Mouse (Mus musculus) lung, postnatal 0 days (tissue): ENCODE results near the gene Ifit2. TPM values are rescaled to one million over a fixed set of nuclear protein-coding genes. Genes with fewer than 3 reads are reported as not detected.
"Not testable (repeated sequence)": the region's sequence is repeated elsewhere in the genome, so short reads cannot be mapped to it uniquely, and the experiment has no call there.

Source experiments
- ATAC-seq: fragments of 200-750 bp; cut with Nextera tagmentation; 2 replicates; pipeline ENCODE4 v1.8.0; 2017; ENCODE audit warnings: moderate library complexity
- DNase-seq: peaks from one replicate; pipeline ENCODE4 v3.0.0-alpha.2; 2016; ENCODE audit warnings: low spot score
- H3K27ac ChIP-seq: fragments of 300-500 bp; sonication (generic); 2 replicates; pipeline ENCODE4 v1.5.1; 2014; ENCODE audit warnings: antibody characterized with exemption, mild to moderate bottlenecking, low read length, mixed read lengths
- H3K27me3 ChIP-seq: fragments of 300-500 bp; sonication (generic); replicated peaks from 2 replicates; pipeline ENCODE4 v1.6.1; 2014; ENCODE audit warnings: low read length, mixed read lengths; ENCODE audit not compliant: insufficient read depth
- H3K36me3 ChIP-seq: fragments of 300-500 bp; sonication (generic); 2 replicates; pipeline ENCODE4 v1.6.1; 2014; ENCODE audit warnings: low read length, mixed read lengths; ENCODE audit not compliant: insufficient read depth
- H3K4me1 ChIP-seq: fragments of 300-500 bp; sonication (generic); 2 replicates; pipeline ENCODE4 v1.6.1; 2014; ENCODE audit warnings: antibody characterized with exemption, low read depth, low read length, mixed read lengths; ENCODE audit not compliant: insufficient read depth
- H3K4me2 ChIP-seq: fragments of 300-500 bp; sonication (generic); replicated peaks from 2 replicates; pipeline ENCODE4 v1.6.1; 2014; ENCODE audit warnings: low read depth, mild to moderate bottlenecking, low read length, moderate library complexity, mixed read lengths
- H3K4me3 ChIP-seq: fragments of 300-500 bp; sonication (generic); 2 replicates; pipeline ENCODE4 v1.5.1; 2014; ENCODE audit warnings: low read depth, low read length
- H3K9ac ChIP-seq: fragments of 300-500 bp; sonication (generic); replicated peaks from 2 replicates; pipeline ENCODE4 v1.6.1; 2014; ENCODE audit warnings: low read depth, mild to moderate bottlenecking
- H3K9me3 ChIP-seq: fragments of 300-500 bp; sonication (generic); 2 replicates; pipeline ENCODE4 v1.6.1; 2016; ENCODE audit warnings: low read length, mixed read lengths
- CTCF ChIP-seq: IDR thresholded peaks from 2 replicates; pipeline ENCODE4 v1.5.1; 2016; ENCODE audit warnings: antibody characterized with exemption, mild to moderate bottlenecking
- EP300 ChIP-seq: IDR thresholded peaks from 2 replicates; pipeline ENCODE4 v1.6.1; 2016; ENCODE audit warnings: antibody characterized with exemption, mild to moderate bottlenecking, control low read depth
- WGBS: fragments of 180-500 bp; shearing (Covaris S2); extraction: QIAGEN DNeasy Blood & Tissue Kit; methylation state at CpG from one replicate; pipeline ENCODE4 v1.1.7; 2014; 5-methylcytosine and 5-hydroxymethylcytosine counted together
- polyA plus RNA-seq: library from polyadenylated mRNA; unstranded; fragments of >200 nt; fragmentation: Nextera tagmentation; extraction: Ambion mirVana; gene quantifications from 2 replicates; pipeline ENCODE4 v1.2.1, GENCODE M21; 2015

Gene Ifit2
- polyA plus RNA-seq, 1 experiment from 2014 or later = 9.1 TPM

DNA sequence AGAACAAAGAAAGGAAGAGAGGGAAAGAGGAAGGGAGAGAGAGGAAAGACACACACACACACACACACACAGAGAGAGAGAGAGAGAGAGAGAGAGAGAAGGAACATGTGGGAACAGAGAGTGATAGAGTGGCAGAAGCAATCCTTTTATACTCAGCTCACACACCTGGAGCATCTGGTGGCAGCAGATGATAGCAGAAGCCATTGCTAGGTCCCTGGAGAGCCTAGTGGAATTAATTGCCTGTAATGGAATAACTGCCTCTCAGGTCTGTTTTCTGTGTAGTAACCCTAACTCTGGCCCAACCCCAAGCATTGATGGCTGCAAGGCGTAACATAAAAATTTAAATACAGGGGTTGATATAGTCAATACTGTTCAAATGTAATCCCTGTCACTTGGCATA lies 20.6 kb downstream of the Ifit2 start:
- Histone ChIP-seq H3K9ac (no peak overlapping the region), H3K4me1 (peaks cover 8% of the 10 kb centered on the region; the same call in 1 of the 2 replicates), H3K27ac (no peak overlapping the region), H3K9me3 (no peaks in the 10 kb centered on the region), H3K4me2 (no peak overlapping the region), H3K27me3 (no peaks in the 10 kb centered on the region), H3K36me3 (0 out of 2 replicates have a peak, but pooled peaks cover 4% of the 10 kb centered on the region), H3K4me3 (no peak overlapping the region)
- ATAC-seq (no peak), DNase-seq (no peak)
- 87% methylated on average over 1 of the region's 1 CpGs for WGBS
- TF ChIP-seq CTCF (no peak), EP300 (no peak)

GRCm38 (mm10) chr19:34573650-34574049 lies 23.2 kb downstream of the Ifit2 start:
- 91% methylated on average over 5 of the region's 5 CpGs for WGBS
- ATAC-seq = no peak

GRCm38 (mm10) chr19:34577121-34577520 lies 26.6 kb downstream of the Ifit2 start:
- H3K27me3 ChIP-seq = no peaks in the 10 kb centered on the region
- H3K4me3 ChIP-seq = no peak overlapping the region
- DNase-seq (peak; percentile 94), ATAC-seq (peak; percentile 100)
- H3K9ac ChIP-seq = no peak overlapping the region
- peak overlapping the region; percentile 72 for H3K27ac ChIP-seq
- TF ChIP-seq EP300 = peak; percentile 94
- no peak for TF ChIP-seq CTCF
- 0 out of 2 replicates have a peak, but pooled peaks cover 4% of the 10 kb centered on the region for H3K36me3 ChIP-seq
- H3K4me1 ChIP-seq = no peaks in the 10 kb centered on the region
- no peak overlapping the region for H3K4me2 ChIP-seq
- 31% methylated on average over 1 of the region's 1 CpGs for WGBS
- H3K9me3 ChIP-seq = no peaks in the 10 kb centered on the region

More at GRCm38 (mm10) chr19:34573650-34574049, 23.2 kb downstream of the Ifit2 start:
- H3K4me3 ChIP-seq = no peak overlapping the region
- no peak overlapping the region for H3K27ac ChIP-seq
- H3K36me3 ChIP-seq = 0 out of 2 replicates have a peak, but pooled peaks cover 4% of the 10 kb centered on the region
- no peak overlapping the region for H3K4me2 ChIP-seq
- DNase-seq = no peak
- peaks cover 8% of the 10 kb centered on the region; the same call in 1 of the 2 replicates for H3K4me1 ChIP-seq
- no peaks in the 10 kb centered on the region for H3K27me3 ChIP-seq
- H3K9me3 ChIP-seq = no peaks in the 10 kb centered on the region
- TF ChIP-seq EP300 = no peak
- TF ChIP-seq CTCF = no peak
- H3K9ac ChIP-seq = no peak overlapping the region

DNA sequence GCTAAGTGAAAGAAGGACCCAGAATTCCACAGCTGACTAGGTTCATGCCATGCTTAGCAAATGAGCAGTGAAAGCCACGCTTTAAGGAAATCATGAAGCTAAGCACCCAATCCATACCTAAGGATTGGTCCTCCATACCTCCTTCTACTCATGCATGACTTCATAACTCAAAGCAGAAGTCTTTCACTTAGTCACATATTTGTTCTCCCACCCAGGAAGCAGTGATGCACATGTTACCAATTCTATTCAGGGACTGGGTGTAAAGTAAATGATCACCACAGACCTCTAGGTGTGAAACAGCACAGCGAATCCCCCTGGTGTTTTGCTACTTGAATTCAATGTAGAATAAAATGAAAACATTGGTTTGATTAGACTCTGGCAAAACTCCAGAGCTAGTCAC lies 32.2 kb downstream of the Ifit2 start:
- H3K36me3 ChIP-seq, DNase-seq, H3K27me3 ChIP-seq, H3K9ac ChIP-seq, H3K27ac ChIP-seq, H3K4me3 ChIP-seq, H3K4me2 ChIP-seq, H3K9me3 ChIP-seq, H3K4me1 ChIP-seq: not testable (repeated sequence)
- WGBS = 70% methylated on average over 2 of the region's 2 CpGs
- peak; percentile 11; the same call in 1 of the 2 replicates for ATAC-seq

DNA sequence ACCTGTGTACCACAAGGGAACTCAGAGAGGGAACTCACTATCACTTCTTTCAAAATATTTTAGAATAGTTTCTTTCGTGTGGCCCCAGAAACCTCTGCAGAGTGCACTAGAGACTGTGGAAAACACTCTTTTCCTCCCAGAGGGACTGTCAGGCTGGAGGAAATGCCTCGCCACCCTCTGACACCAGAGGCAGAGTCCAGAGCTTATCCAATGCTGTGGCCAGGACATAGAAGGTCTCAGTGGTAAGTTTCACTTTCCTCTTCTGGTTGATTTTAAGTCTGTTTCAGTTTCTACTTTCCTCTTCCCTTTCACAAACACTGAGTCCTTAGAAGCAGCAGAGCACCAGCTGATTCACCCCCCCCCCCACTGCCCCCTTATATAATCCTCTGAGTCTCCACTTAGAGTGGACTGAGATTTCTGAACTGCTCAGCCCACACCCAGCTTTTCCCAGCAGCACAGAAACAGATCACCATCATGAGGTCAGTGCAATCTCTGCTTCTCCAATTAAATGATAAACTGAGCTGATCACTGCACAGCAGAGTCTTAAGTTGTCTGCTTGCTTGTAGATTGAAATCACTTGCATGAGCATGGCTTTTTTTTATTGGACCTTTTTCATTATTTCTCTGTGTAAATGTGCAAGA lies 32.8 kb downstream of the Ifit2 start, which contains the start of gene Ifit3:
Gene Ifit3 (plus strand): TSS at position 406 of the 641 bp plus-strand sequence.
- H3K36me3 ChIP-seq, H3K4me1 ChIP-seq, H3K27me3 ChIP-seq, H3K9me3 ChIP-seq, H3K4me2 ChIP-seq, H3K9ac ChIP-seq, H3K4me3 ChIP-seq, DNase-seq, H3K27ac ChIP-seq: not testable (repeated sequence)
- peak; percentile 85 for ATAC-seq
- WGBS = 23% methylated on average over 2 of the region's 2 CpGs

- peak; percentile 28 for TF ChIP-seq CTCF
- not testable (repeated sequence) for H3K27me3 ChIP-seq, H3K4me2 ChIP-seq, H3K9ac ChIP-seq, H3K36me3 ChIP-seq, H3K27ac ChIP-seq, H3K4me1 ChIP-seq, H3K9me3 ChIP-seq, H3K4me3 ChIP-seq
- ATAC-seq (peak; percentile 59), DNase-seq (peak; percentile 61)
- WGBS = 61% methylated on average over 5 of the region's 5 CpGs
These were observed 35.4 kb downstream of the Ifit2 start for GRCm38 (mm10) chr19:34585740-34586458.

GRCm38 (mm10) chr19:34587898-34588692 lies 37.6 kb downstream of the Ifit2 start:
- H3K4me2 ChIP-seq, H3K27me3 ChIP-seq, H3K27ac ChIP-seq, H3K4me1 ChIP-seq, H3K36me3 ChIP-seq, H3K9me3 ChIP-seq, H3K4me3 ChIP-seq, H3K9ac ChIP-seq: not testable (repeated sequence)
- WGBS = 49% methylated on average over 6 of the region's 12 CpGs
- DNase-seq (peak; percentile 35), ATAC-seq (peak; percentile 48)
